Mouse (Mus musculus) liver, adult (tissue): ENCODE data around the gene Dclk1.

Experiments
- GATA4 ChIP-seq: IDR thresholded peaks from 2 replicates; pipeline ENCODE4 v1.6.1; 2014; ENCODE audit warnings: mild to moderate bottlenecking, low read length; ENCODE audit not compliant: insufficient replicate concordance

Dclk1 gene

DNA sequence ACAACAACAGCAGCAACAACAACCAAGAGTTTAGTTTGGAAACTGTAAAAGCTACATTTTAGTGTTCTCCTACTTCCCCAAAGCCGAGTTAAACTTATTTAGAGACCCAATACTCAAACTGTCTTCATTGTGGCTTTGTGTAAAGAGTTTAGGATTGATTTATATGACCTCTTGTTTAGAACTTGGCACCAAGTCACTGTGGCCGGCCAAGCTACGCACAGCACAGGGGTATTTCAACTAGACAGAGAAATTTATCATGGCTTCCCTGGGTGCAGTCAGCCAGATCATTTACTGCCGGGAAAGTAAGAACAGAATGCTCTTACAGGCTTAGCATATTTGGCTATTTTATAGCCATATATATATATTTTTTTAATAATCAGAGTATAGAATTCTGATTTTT lies 49.8 kb downstream of the Dclk1 start:
- TF ChIP-seq GATA4, result no peak

DNA sequence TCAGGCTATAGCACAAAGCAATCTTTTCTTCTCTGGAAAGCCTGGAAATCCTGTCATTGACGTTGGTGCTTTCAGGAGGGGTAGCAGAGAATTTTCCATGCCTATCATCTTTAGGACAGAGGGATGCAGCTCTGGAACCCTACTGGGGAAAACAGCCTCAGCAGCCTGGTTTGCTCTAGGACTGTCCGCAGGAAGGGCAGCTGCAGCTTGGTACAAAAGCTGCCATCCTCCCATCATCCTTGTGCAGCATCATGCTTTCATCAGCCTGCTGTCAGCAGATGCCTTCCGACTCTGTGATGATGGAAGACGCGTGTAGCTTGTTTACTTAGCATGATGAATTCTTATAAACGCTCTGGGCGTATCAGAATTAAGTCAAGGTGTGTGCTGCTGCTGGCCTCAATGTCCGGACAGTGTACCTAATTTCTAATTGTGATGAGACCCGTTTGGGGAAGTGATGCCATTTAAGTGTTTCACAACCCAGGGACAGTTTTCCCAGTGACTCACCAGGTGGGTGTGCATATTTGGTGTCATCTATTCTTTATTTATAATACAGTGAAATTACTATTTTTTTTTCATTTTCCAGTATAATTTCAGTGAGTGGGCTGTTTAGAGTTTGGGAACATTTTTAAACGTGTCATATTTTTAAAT lies 50.7 kb downstream of the Dclk1 start:
- TF ChIP-seq GATA4, result no peak

- no peak for TF ChIP-seq GATA4
Measured at GRCm38 (mm10) chr3:55305653-55306052, 63.5 kb downstream of the Dclk1 start.

DNA sequence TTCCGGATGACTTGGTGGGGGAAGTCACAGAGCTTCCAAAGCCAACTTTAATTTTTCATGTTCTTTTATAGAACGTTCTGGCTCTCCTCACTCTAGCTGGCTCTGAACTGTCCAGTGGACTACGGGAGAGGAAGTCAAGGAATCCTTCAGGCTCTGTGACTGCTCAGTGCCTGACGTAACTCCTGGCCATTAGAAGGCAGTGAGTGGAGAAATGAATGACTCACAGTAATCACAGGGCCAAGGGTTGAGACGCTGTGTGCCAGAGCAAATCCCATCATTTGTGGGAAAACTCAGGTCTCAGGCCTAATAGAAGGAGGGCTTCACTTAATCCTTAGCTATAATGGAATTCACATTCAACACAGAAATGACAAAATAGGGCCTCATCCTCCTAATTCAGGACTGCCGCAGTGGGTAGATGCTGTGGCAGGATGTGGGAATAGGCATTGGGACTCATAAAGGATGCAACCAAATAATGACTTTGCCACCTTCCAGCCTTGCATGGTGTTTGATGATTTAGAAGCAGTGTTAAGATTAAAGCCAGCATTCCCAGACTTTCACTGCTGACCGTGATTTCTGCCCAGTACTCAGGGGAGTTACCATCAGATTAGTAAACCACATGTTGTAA lies 65.5 kb downstream of the Dclk1 start:
- no peak for TF ChIP-seq GATA4

DNA sequence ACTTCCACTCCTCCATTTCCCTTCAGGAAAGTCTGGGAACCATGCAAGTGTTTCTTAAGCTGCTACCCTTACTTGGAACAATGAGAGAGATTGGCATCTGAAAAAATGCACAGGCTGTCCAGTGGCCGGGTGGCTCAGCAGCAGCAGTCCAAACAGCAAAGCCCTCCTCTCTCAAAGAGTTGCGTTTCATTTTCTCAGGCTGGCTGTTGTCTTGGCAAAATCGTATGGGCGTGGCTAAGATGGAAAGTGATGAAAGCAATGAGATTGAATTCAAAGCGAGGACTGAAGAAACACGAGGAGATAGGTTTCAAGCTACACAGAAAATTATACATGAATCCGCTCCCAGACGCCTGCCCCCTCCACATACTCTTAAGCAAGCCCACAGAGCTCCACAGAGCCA lies 67.8 kb downstream of the Dclk1 start:
- no peak for TF ChIP-seq GATA4

DNA sequence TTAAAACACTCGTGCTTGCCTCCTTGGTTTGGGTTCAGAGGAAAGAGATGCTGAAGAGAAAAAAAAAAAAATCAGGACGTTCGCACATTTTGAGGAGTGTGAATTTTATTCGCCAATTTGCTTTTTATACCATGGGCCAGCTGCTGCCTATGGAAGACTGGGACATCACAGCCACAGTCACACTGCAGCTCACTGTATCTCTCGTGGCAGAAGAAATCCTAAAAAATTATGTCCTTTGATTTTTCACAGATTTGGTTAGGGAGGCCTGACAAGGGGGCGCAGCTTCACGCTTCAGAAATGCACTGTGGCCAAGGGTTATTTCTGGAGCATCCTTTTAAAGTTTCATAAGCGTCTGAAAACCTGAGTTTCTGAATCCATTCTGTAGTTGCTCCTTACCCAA lies 73.7 kb downstream of the Dclk1 start:
- no peak for TF ChIP-seq GATA4

GRCm38 (mm10) chr3:55318021-55318420 lies 75.9 kb downstream of the Dclk1 start:
- TF ChIP-seq GATA4, result no peak

DNA sequence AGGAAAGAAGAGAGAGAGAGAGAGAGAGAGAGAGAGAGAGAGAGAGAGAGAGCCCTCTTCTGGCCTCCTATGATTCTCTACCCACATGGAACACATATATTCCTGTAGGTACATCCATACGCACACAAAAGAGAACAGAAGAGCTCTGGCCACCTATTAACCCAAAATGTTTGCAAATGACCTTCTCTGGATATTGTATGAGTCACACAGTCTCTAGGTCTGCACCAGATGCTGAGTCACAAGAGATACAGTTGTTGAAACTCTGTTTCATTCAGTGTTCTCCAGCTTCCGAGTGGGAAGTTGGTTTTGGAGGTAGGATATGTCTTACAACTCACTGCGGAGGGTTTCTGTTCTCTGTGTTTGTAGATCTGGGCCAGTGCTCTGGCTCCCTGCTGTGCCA lies 78.4 kb downstream of the Dclk1 start:
- no peak for TF ChIP-seq GATA4

DNA sequence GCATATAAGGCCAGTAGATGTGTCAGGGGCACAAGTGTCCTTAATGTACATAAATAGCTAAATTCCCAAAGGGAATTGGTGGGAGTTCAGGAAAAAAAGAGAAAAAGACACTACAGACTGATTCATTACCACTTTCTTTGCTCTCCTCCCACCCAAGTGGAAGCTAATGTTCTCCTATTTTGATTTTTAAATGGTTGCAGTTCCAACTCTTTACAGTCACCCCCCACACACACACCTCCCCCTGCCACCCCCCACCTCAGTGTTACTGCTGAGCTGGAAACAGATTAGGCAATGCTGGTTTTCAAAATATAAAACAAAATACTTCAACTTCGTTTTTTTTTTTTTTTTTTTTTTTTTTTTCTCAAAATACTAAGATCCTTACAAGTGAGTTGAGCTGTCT lies 81.9 kb downstream of the Dclk1 start:
- TF ChIP-seq GATA4, result no peak

DNA sequence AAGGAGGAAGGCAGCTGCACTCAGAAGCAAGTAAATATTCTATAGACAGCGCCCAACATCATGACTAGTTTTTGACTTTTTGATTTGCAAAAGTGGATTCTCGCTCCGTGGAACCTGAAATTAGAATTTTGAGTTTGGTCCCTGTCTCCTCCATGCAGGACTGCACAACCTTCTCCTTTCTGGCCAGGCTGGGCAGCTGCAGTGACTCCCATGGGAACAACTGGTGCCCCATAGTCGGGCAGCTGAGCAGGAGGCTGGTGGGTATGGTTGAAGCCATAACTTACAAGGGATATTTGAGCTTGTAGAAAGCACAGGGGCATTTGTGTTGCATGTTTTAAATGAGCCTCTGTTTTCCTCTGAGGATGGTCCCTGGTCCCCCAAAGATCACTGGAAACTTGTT lies 88.3 kb downstream of the Dclk1 start:
- no peak for TF ChIP-seq GATA4

GRCm38 (mm10) chr3:55331694-55332093 lies 89.5 kb downstream of the Dclk1 start:
- TF ChIP-seq GATA4, result no peak

DNA sequence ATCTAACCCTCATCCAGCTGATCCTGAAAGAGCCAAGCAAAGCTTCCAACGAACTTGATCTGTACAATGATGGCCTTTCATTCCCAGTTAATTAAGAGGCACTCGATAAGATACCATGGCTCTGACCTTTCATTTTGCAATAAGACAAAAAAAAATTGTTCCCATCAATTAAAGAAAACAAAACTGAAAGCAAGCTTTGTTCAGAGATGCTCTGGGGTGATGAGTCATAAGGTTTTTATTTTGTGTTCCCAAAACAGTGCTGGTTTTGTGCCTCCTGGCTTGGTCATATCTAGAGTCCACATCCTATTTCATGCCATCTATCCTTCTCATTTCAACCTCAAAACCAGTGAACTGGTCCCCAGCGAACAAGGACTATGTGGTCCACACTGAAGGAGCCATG lies 91.3 kb downstream of the Dclk1 start:
- TF ChIP-seq GATA4, result no peak

DNA sequence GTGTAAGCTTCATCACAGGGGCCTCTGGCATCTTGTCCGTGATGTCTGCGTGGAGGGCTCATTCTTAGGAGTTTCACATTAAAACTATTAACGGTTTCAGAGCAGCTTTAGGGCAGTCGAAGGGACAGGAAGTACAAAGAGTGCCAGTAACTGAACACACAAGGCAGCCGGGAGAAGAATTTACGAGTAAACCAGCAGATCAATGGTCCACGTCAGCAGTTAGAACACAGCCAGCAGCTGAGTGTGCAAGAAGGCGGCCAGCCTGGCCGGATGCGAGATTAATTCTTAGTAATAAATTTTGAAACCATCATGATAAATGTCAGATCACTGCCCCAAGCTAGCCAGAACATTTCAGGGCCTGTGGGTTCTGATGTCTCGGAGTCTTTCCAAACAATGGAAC lies 94.7 kb downstream of the Dclk1 start:
- TF ChIP-seq GATA4, result no peak

GRCm38 (mm10) chr3:55337671-55338070 lies 95.5 kb downstream of the Dclk1 start:
- TF ChIP-seq GATA4, result no peak

- no peak for TF ChIP-seq GATA4
Measured at GRCm38 (mm10) chr3:55342445-55342844, 100.3 kb downstream of the Dclk1 start.

DNA sequence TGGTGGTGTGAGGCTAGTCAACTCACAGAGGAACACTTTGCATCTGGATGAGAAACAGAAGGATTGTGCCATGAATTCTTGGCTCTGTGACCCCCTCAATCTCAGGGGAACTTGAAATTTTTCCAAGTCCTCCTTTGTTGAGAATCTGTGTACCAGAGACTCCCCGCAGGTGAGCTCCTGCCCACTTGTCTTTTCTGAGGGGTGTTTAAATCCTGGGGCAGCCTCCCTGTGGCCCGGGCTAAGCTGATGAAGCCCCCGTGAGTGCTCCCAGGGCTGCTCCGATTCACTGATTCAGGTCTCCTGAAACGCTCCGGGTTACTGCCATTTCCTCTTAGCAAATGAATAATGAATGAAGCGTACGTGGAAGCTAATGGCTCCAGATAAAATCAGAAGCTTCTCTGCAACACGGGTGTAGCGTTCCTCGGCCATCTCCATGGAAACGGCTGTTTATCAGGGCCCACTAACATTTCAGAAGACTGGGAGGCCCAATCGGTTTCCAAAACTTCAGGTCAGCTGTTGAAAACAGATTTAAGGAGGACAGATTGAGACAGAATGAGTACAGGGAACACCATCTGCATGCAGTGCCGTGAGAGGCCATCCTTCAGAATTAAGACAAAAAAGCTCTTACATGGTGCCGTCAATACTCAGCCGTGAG lies 105.3 kb downstream of the Dclk1 start:
- TF ChIP-seq GATA4, result no peak

GRCm38 (mm10) chr3:55348026-55348390 lies 105.8 kb downstream of the Dclk1 start:
- no peak for TF ChIP-seq GATA4
